Mouse (Mus musculus): ENCODE measurements around the gene Nav3. TPM values are rescaled to one million over a fixed set of nuclear protein-coding genes. Genes with fewer than 3 reads are reported as not detected.

Nav3 gene
- polyA plus RNA-seq (2014; fragmentation: Nextera tagmentation; extraction: Ambion mirVana), result 4.0 and 4.3 TPM in 2 replicates

- Histone ChIP-seq H3K27ac (ENCODE audit: low read depth, low read length) (no peak within 1 kb of the TSS), H3K4me1 (replicated peaks; ENCODE audit: control insufficient read depth, insufficient read depth, low read length) (no peaks in the 10 kb centered on the region), H3K36me3 (ENCODE audit: control insufficient read depth, insufficient read depth, low read length) (no peaks in the 10 kb centered on the region), H3K4me3 (ENCODE audit: low read depth, low read length) (peak within 1 kb of the TSS; percentile 61), H3K27me3 (ENCODE audit: control insufficient read depth, insufficient read depth, low read length) (peaks cover 2% of the 10 kb centered on the region; the same call in 1 of the 2 replicates), H3K9ac (ENCODE audit: low read length) (peak within 1 kb of the TSS; percentile 69), H3K4me2 (ENCODE audit: low read depth, low read length, severe bottlenecking) (peak within 1 kb of the TSS; percentile 89), H3K9me3 (ENCODE audit: control insufficient read depth, low read length) (no peaks in the 10 kb centered on the region)
- peak; percentile 90 for ATAC-seq (replicated peaks; ENCODE audit: low FRiP score)
- peak; percentile 88 for DNase-seq (ENCODE audit: low spot score)
- WGBS, result under 1% methylated on average over 27 of the region's 50 CpGs
Measured at GRCm38 (mm10) chr10:110455838-110456493, at the start of gene Nav3. Gene Nav3 (minus strand): TSS chr10:110456204.

DNA sequence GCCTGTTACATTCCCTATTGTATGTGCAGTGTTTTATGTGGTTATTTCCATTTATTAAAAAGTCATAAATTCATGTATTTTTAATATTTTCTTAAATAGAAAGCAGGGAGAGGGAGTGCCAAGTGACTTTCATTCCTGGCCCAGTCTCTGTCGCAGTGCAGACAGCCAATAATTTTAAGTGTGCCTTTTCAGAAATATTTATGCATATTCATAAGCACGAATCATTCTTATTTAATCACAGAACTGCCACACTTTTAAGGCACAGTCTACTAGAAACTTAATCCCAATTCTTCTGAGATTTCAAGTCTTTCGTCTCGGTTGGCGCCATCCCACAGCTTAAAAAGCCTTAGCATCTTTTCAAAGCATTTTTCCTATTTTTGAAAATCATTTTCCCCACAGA is 29.3 kb upstream of the Nav3 start:
- Histone ChIP-seq H3K27ac (ENCODE audit: low read depth, low read length) (no peak overlapping the region), H3K9ac (ENCODE audit: low read length) (no peak overlapping the region), H3K4me3 (ENCODE audit: low read depth, low read length) (no peak overlapping the region), H3K4me2 (ENCODE audit: low read depth, low read length, severe bottlenecking) (no peak overlapping the region), H3K36me3 (ENCODE audit: control insufficient read depth, insufficient read depth, low read length) (no peaks in the 10 kb centered on the region), H3K4me1 (replicated peaks; ENCODE audit: control insufficient read depth, insufficient read depth, low read length) (no peaks in the 10 kb centered on the region), H3K27me3 (ENCODE audit: control insufficient read depth, insufficient read depth, low read length) (no peaks in the 10 kb centered on the region), H3K9me3 (ENCODE audit: control insufficient read depth, low read length) (no peaks in the 10 kb centered on the region)
- ATAC-seq (replicated peaks; ENCODE audit: low FRiP score) (no peak), DNase-seq (ENCODE audit: low spot score) (no peak)
- WGBS, result 86% methylated on average over 5 of the region's 5 CpGs

- WGBS, result 79% methylated on average over 8 of the region's 8 CpGs
- Histone ChIP-seq H3K36me3 (ENCODE audit: control insufficient read depth, insufficient read depth, low read length) (no peaks in the 10 kb centered on the region), H3K9ac (ENCODE audit: low read length) (no peak overlapping the region), H3K27ac (ENCODE audit: low read depth, low read length) (no peak overlapping the region), H3K27me3 (ENCODE audit: control insufficient read depth, insufficient read depth, low read length) (no peaks in the 10 kb centered on the region), H3K4me3 (ENCODE audit: low read depth, low read length) (no peak overlapping the region), H3K4me2 (ENCODE audit: low read depth, low read length, severe bottlenecking) (no peak overlapping the region), H3K9me3 (ENCODE audit: control insufficient read depth, low read length) (no peaks in the 10 kb centered on the region), H3K4me1 (replicated peaks; ENCODE audit: control insufficient read depth, insufficient read depth, low read length) (no peaks in the 10 kb centered on the region)
- ATAC-seq (replicated peaks; ENCODE audit: low FRiP score) (no peak), DNase-seq (ENCODE audit: low spot score) (no peak)
Measured at GRCm38 (mm10) chr10:110484822-110485221, 28.8 kb upstream of the Nav3 start.

DNA sequence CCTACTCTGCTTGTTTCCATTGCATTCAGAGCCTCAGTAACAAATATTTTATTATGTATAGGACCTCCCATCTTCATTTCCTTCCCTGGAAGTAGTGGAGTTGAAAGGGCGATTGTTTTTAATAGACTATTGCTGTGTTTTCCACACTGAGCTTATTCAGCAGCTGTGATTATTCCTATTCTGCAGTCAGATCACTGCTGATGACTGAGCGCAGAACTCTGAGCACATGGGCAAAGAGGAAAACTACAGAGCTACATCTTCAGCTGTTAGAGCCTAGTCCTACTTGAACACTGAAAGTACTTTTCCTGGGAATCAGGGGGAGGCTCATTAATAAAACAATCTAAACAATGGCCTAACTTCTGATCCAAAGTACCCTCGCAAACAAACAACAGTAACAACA is 23.2 kb upstream of the Nav3 start:
- 86% methylated on average over 3 of the region's 3 CpGs for WGBS
- no peaks in the 10 kb centered on the region for H3K4me1 ChIP-seq (replicated peaks; ENCODE audit: control insufficient read depth, insufficient read depth, low read length)
- DNase-seq (ENCODE audit: low spot score), result no peak
- H3K4me2 ChIP-seq (ENCODE audit: low read depth, low read length, severe bottlenecking), result no peak overlapping the region
- H3K4me3 ChIP-seq (ENCODE audit: low read depth, low read length), result no peak overlapping the region
- H3K27me3 ChIP-seq (ENCODE audit: control insufficient read depth, insufficient read depth, low read length), result no peaks in the 10 kb centered on the region
- no peaks in the 10 kb centered on the region for H3K36me3 ChIP-seq (ENCODE audit: control insufficient read depth, insufficient read depth, low read length)
- no peaks in the 10 kb centered on the region for H3K9me3 ChIP-seq (ENCODE audit: control insufficient read depth, low read length)
- no peak for ATAC-seq (replicated peaks; ENCODE audit: low FRiP score)
- no peak overlapping the region for H3K27ac ChIP-seq (ENCODE audit: low read depth, low read length)
- H3K9ac ChIP-seq (ENCODE audit: low read length), result no peak overlapping the region

DNA sequence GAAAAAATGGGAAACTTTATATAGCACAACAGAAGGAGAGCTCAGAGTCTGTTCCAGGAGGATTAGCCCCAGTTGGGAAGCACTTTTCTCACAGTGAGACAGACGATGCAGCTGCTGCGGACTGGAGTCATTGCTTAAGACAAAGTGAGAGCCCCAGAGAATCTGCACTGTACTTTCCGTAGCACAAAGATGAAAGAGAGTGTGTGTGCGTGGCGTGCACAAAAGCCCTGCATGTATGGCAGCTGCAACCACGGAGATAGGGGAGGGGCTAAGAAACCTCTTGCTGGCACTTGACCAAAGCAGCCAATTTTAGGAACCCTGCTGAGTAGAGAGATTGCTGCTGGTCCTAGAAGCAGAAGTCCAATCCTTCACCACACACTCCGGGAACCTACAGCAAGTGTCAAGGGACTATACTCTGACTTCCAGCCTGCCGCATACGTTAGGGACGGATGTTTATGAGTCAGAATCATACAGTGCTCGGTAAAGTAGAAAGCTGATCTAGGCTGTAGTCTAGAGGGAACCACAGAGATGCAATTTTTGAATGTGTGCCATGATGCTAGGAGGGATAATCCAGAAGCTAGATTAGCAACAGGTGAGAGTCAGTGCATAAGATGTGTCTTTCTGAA is 21.8 kb upstream of the Nav3 start:
- Histone ChIP-seq H3K4me2 (ENCODE audit: low read depth, low read length, severe bottlenecking) (no peak overlapping the region), H3K27ac (ENCODE audit: low read depth, low read length) (no peak overlapping the region), H3K4me3 (ENCODE audit: low read depth, low read length) (no peak overlapping the region), H3K9ac (ENCODE audit: low read length) (no peak overlapping the region), H3K4me1 (replicated peaks; ENCODE audit: control insufficient read depth, insufficient read depth, low read length) (no peaks in the 10 kb centered on the region), H3K27me3 (ENCODE audit: control insufficient read depth, insufficient read depth, low read length) (no peaks in the 10 kb centered on the region), H3K36me3 (ENCODE audit: control insufficient read depth, insufficient read depth, low read length) (no peaks in the 10 kb centered on the region), H3K9me3 (ENCODE audit: control insufficient read depth, low read length) (no peaks in the 10 kb centered on the region)
- WGBS, result 53% methylated on average over 11 of the region's 11 CpGs
- DNase-seq (ENCODE audit: low spot score) (peak; percentile 55), ATAC-seq (replicated peaks; ENCODE audit: low FRiP score) (peak; percentile 87)

GRCm38 (mm10) chr10:110474107-110474506 is 18.1 kb upstream of the Nav3 start:
- no peak for ATAC-seq (replicated peaks; ENCODE audit: low FRiP score)
- WGBS, result 91% methylated on average over 1 of the region's 1 CpGs

DNA sequence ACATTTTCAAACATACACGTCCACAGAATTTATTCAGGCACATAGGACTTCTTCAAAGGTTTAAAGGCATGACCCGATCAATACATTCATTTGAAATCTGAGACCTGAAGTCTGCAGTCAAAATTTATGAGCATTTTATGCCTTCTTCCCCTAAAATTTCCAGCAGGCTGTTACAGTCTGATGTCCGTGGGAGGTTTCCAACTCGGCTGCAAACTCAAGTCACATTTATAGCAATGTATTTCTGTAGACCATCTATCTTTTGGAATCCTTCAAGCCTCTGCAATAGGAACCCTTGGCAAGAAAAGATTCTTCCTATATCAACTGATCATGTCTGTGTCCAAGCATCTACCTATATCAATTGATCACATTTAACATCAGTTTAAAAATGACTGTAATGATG is 13.4 kb upstream of the Nav3 start:
- no peak for DNase-seq (ENCODE audit: low spot score)
- Histone ChIP-seq H3K27me3 (ENCODE audit: control insufficient read depth, insufficient read depth, low read length) (no peaks in the 10 kb centered on the region), H3K27ac (ENCODE audit: low read depth, low read length) (no peak overlapping the region), H3K9me3 (ENCODE audit: control insufficient read depth, low read length) (no peaks in the 10 kb centered on the region), H3K4me2 (ENCODE audit: low read depth, low read length, severe bottlenecking) (no peak overlapping the region), H3K4me3 (ENCODE audit: low read depth, low read length) (no peak overlapping the region), H3K36me3 (ENCODE audit: control insufficient read depth, insufficient read depth, low read length) (no peaks in the 10 kb centered on the region), H3K4me1 (replicated peaks; ENCODE audit: control insufficient read depth, insufficient read depth, low read length) (no peaks in the 10 kb centered on the region), H3K9ac (ENCODE audit: low read length) (no peak overlapping the region)
- ATAC-seq (replicated peaks; ENCODE audit: low FRiP score), result no peak
- 89% methylated on average over 4 of the region's 4 CpGs for WGBS

More at GRCm38 (mm10) chr10:110474107-110474506, 18.1 kb upstream of the Nav3 start:
- H3K36me3 ChIP-seq (ENCODE audit: control insufficient read depth, insufficient read depth, low read length), result no peaks in the 10 kb centered on the region
- no peaks in the 10 kb centered on the region for H3K4me1 ChIP-seq (replicated peaks; ENCODE audit: control insufficient read depth, insufficient read depth, low read length)
- no peak for DNase-seq (ENCODE audit: low spot score)
- no peak overlapping the region for H3K4me3 ChIP-seq (ENCODE audit: low read depth, low read length)
- H3K27me3 ChIP-seq (ENCODE audit: control insufficient read depth, insufficient read depth, low read length), result no peaks in the 10 kb centered on the region
- H3K9ac ChIP-seq (ENCODE audit: low read length), result no peak overlapping the region
- no peak overlapping the region for H3K4me2 ChIP-seq (ENCODE audit: low read depth, low read length, severe bottlenecking)
- H3K27ac ChIP-seq (ENCODE audit: low read depth, low read length), result no peak overlapping the region
- no peaks in the 10 kb centered on the region for H3K9me3 ChIP-seq (ENCODE audit: control insufficient read depth, low read length)

GRCm38 (mm10) chr10:110455063-110455837 is 754 bp downstream of the Nav3 start:
- Histone ChIP-seq H3K4me2 (ENCODE audit: low read depth, low read length, severe bottlenecking) (peak overlapping the region; percentile 89), H3K9me3 (ENCODE audit: control insufficient read depth, low read length) (no peaks in the 10 kb centered on the region), H3K27ac (ENCODE audit: low read depth, low read length) (no peak overlapping the region), H3K27me3 (ENCODE audit: control insufficient read depth, insufficient read depth, low read length) (peaks cover 2% of the 10 kb centered on the region; the same call in 1 of the 2 replicates), H3K36me3 (ENCODE audit: control insufficient read depth, insufficient read depth, low read length) (no peaks in the 10 kb centered on the region), H3K4me3 (ENCODE audit: low read depth, low read length) (peak overlapping the region; percentile 61), H3K9ac (ENCODE audit: low read length) (peak overlapping the region; percentile 69), H3K4me1 (replicated peaks; ENCODE audit: control insufficient read depth, insufficient read depth, low read length) (no peaks in the 10 kb centered on the region)
- DNase-seq (ENCODE audit: low spot score), result peak; percentile 61
- ATAC-seq (replicated peaks; ENCODE audit: low FRiP score), result peak; percentile 74
- 0% methylated on average over 44 of the region's 45 CpGs for WGBS

All from forebrain, embryonic 11.5 days (tissue).